Mouse (Mus musculus) bone marrow, adult 2 months (tissue): Measurements from ENCODE around the gene Kif24. TPM values are rescaled to one million over a fixed set of nuclear protein-coding genes. Genes with fewer than 3 reads are reported as not detected.

Source experiments
- H3K27ac ChIP-seq: fragments of 200-500 bp; 2 replicates; pipeline ENCODE4 v1.5.1; 2012; ENCODE audit warnings: low read depth, mild to moderate bottlenecking, control low read depth, inconsistent platforms, low read length; ENCODE audit not compliant: control insufficient read depth, poor library complexity, insufficient read depth
- H3K4me1 ChIP-seq: fragments of 200-500 bp; 2 replicates; pipeline ENCODE4 v1.6.1; 2011; ENCODE audit warnings: low read length; ENCODE audit not compliant: control insufficient read depth, insufficient read depth
- H3K4me3 ChIP-seq: fragments of 200-500 bp; replicated peaks from 2 replicates; pipeline ENCODE3; 2011; ENCODE audit warnings: mild to moderate bottlenecking, low read depth, low read length, control low read depth; ENCODE audit not compliant: control insufficient read depth
- CTCF ChIP-seq: fragments of 200-500 bp; IDR thresholded peaks from 2 replicates; pipeline ENCODE4 v1.5.1; 2011; ENCODE audit warnings: low read length, control low read depth; ENCODE audit not compliant: control insufficient read depth, insufficient read depth
- POLR2A ChIP-seq: fragments of 200-500 bp; IDR thresholded peaks from 2 replicates; pipeline ENCODE4 v1.6.1; 2011; ENCODE audit warnings: low read depth, mild to moderate bottlenecking, control low read depth, low read length, borderline replicate concordance; ENCODE audit not compliant: control insufficient read depth
- WGBS: fragments of 180-500 bp; shearing (Covaris S2); methylation state at CpG from one replicate; pipeline ENCODE4 v1.1.7; 2018; 5-methylcytosine and 5-hydroxymethylcytosine counted together
- polyA plus RNA-seq: library from polyadenylated mRNA; stranded (reverse); fragments of >200 nt; gene quantifications from 2 replicates; pipeline ENCODE4 v1.2.4, GENCODE M21; 2011; ENCODE audit warnings: low replicate concordance; ENCODE audit not compliant: missing spikeins, insufficient read depth, insufficient read length

Kif24 gene
- polyA plus RNA-seq, 1 experiment, result 17.6 TPM

DNA sequence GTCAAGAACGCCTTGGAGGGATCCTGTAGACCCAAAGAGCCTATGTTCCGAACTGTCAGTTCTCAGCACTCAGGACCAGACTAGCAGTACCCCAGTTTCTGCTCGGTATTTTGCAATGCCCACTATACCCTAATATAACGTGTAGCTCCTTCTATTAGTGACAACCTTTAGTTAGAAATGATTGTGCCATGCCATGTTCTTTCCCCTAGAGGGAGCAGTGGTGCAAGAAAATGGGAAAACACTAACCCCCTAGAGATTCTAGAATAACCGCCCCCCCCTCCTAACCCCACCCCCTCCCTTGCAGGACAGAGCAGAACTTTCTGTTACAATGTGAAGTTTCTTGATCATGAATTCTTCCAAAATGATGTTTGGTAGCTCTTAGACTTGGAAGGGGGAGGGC, 39.6 kb upstream of the Kif24 start:
- Histone ChIP-seq H3K4me3 (no peak overlapping the region), H3K4me1 (peaks cover 2% of the 10 kb centered on the region; the same call in 1 of the 2 replicates), H3K27ac (no peak overlapping the region)
- TF ChIP-seq CTCF (no peak), POLR2A (no peak)
- 73% methylated on average over 5 of the region's 5 CpGs for WGBS

DNA sequence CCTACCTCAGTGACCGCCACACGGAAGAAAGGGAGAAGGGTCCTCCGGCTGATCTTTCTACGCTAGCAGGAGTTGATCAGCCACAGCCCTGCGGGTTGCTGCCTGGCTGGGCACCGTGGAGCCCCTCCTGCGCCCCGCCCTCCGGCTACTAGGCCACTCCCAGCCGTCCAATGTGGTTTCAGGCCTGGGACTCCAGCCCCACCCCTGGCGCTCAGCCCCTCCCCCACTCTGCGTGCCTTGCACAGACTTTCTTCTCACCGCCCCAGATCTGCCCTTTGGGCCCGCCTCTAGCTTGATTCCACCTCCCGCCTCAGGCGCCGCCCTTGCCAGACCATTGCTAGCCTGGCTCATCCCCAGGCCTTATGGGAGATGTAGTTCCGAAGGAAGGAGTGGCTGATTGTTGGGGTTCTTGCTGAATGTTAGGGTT, 38.3 kb upstream of the Kif24 start, which contains the start of gene AI464131:
AI464131 (minus strand) TSS at position 91 of the 427 bp plus-strand sequence.
- 3% methylated on average over 18 of the region's 18 CpGs for WGBS
- Histone ChIP-seq H3K4me3 (no peak within 1 kb of the TSS), H3K27ac (no peak within 1 kb of the TSS), H3K4me1 (peaks cover 2% of the 10 kb centered on the region)
- TF ChIP-seq CTCF (no peak), POLR2A (no peak)

DNA sequence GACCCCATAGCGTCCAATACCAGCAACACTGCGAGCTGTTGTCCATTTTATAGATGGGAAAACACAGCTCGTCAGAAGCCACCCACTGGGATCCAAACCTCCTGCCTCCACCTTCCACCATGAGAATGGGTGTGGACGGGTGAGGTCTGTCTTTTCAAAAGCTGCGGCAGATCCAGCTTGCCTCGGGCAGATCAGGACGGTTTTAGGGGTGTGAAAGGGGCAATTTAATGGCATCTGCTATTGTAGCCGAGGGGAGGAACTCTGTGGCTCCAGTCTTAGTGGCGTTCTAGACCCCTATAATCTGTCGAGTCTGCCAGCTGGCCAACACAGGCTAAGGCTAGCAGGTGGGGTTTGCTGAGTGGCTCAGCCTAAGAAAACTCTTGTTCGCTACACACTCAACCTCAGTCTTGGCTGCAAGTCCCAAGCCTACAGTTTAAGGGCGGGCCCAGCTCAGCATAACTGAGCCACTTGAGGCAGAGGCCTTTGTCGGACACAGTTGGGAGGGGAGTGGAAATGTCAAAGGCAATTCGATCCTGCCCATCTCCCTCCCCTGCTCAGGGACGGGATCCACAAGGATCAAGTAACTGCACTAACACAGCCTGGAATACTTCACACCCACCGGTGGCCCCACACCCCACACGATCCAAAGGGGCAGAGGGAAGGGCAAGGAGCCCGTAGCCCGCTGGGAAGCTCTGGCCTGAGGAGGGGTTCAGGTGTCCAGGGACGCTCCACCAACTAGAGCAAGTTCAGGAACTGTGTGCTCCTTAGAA, 37.7 kb upstream of the Kif24 start:
- H3K4me1 ChIP-seq, result peaks cover 2% of the 10 kb centered on the region
- 22% methylated on average over 20 of the region's 20 CpGs for WGBS
- no peak overlapping the region for H3K27ac ChIP-seq
- no peak overlapping the region for H3K4me3 ChIP-seq
- TF ChIP-seq POLR2A, result no peak
- TF ChIP-seq CTCF, result no peak

DNA sequence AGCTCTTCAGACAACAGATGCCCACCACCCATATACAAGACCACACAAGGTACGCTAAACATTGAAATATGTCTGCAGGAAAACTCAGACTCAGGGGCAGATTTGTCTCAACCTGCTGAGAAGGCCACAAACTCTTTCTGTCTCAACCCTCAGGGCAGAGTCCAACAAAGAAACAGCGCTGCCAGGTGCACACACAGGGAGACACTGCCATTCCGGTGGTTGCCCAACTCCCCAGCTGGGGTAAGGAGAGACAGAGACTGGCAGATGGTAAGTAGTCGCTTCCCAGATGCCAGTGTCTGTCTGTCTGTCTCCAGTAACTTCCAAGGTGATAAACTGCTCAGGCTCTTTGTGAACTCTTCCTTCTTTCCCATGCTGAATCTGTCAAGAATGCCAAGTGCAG, 36.1 kb upstream of the Kif24 start:
- Histone ChIP-seq H3K27ac (no peak overlapping the region), H3K4me3 (no peak overlapping the region), H3K4me1 (no peaks in the 10 kb centered on the region; the same call in 1 of the 2 replicates)
- WGBS, result 72% methylated on average over 4 of the region's 4 CpGs
- TF ChIP-seq POLR2A, result no peak
- TF ChIP-seq CTCF, result no peak

DNA sequence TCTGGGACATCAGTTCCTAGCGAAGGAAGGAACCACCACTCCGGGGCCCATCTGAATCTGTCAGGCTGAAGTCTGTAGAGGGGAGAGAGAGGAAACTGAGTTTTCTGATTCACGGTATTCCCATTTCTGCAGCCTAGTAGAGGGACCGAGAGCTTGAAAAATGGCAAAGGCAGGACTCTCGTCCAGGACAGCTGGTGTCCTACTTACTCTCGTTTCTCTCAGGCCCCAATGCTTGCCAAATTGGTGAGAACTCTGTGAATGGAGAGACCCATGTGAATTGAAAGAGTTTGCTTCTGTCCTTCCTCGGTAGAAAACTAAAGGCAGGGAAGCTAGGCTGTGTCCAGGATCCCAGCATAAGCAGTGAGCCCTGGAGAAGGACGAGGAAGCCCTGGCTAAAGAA, 34.9 kb upstream of the Kif24 start:
- WGBS, result 63% methylated on average over 8 of the region's 8 CpGs
- Histone ChIP-seq H3K27ac (no peak overlapping the region), H3K4me1 (no peaks in the 10 kb centered on the region; the same call in 1 of the 2 replicates), H3K4me3 (no peak overlapping the region)
- no peak for TF ChIP-seq CTCF
- no peak for TF ChIP-seq POLR2A

DNA sequence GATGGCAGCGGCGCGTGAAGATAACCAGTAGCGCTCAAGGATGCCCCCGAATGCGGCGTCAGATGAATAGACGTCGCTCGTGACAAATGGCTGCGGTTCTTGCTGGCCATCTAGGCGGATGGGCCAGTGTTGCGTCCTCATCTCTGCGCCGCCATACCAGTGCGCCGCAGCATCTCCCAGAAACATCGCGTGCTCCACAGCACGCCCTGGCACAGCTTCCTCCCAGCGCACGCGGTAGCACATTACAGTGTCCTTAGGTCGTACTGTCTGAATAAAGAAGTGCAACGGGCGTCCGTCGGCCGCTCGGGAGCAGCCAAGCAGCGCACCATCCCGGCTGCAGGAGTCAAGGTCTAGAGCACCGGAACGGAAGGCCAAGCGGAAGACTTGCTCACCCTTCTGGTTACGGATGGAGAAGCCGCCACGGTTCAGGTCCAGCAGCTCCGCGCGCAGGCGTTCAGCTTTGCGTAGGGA, 34.3 kb upstream of the Kif24 start:
- 4% methylated on average over 43 of the region's 43 CpGs for WGBS
- Histone ChIP-seq H3K27ac (no peak overlapping the region), H3K4me1 (no peaks in the 10 kb centered on the region; the same call in 1 of the 2 replicates), H3K4me3 (no peak overlapping the region)
- TF ChIP-seq CTCF (no peak), POLR2A (no peak)

DNA sequence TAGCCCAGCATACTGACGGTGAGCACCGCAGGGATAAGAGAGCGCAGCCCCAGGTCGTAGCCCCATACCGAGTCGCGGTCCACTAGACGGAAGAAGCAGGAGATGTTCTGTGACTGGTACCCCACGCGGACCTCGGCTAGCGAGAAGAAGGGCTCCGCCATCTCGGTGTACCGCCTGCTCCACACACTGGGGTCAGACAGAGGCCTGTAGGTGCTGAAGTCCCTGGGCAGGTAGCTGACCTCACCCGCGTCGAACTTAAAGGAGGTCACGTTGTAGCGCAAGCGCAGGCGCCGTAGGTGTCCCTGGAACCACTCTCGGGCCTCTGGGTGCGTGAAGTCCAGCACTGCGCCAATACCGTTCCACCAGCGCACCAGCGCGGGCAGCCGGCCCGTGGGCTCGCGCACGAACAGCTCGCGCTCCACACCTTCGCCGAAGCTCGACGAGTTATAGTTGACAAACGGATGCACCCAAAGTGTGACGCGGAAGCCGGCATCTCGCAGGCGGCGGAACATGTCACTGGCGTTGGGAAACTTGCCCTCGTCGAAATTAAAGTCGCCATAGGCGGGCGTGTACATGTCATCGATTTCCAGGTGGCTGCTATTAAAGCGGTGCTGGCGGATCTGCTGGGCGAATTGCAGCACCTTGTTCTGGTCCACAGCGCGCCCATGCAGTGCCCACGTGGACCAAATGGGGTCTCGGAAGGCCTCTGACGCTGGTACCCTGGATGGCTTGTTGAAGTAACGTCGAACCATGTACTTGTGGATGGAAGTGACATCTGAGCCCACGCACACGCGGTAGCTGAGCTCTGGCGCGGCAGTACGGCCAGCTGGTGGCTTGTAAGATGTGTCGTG, 33.5 kb upstream of the Kif24 start:
- WGBS, result 9% methylated on average over 72 of the region's 72 CpGs
- no peak overlapping the region for H3K27ac ChIP-seq
- TF ChIP-seq CTCF, result no peak
- TF ChIP-seq POLR2A, result no peak
- H3K4me3 ChIP-seq, result no peak overlapping the region
- H3K4me1 ChIP-seq, result no peaks in the 10 kb centered on the region; the same call in 1 of the 2 replicates

DNA sequence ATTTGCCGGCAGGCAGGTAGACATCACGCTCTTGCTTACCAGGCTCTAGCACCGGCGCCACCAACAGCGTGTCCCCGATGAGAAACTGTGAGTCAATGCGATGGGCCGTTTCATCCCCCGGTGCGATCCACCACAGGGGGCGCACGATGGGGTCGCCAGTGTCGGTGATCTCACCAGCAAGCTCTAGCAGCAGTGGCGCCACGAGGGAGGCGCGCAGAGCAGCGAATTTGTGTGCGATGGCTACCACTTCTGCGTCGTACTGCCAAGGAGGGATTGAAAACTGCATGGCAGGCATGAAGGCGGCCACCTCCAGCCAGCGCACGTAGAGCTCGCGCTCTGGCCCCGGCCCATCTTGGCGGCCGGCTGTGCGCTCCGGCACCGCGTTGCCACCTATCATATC, 32.9 kb upstream of the Kif24 start:
- TF ChIP-seq POLR2A (no peak), CTCF (no peak)
- 4% methylated on average over 34 of the region's 34 CpGs for WGBS

More for the DNA sequence above, 32.9 kb upstream of the Kif24 start:
- Histone ChIP-seq H3K4me3 (no peak overlapping the region), H3K4me1 (no peaks in the 10 kb centered on the region; the same call in 1 of the 2 replicates), H3K27ac (no peak overlapping the region)
